Mouse (Mus musculus): Measurements from ENCODE around the gene Rnf216. TPM values are rescaled to one million over a fixed set of nuclear protein-coding genes. Genes with fewer than 3 reads are reported as not detected.

The Rnf216 gene
- polyA plus RNA-seq, 1 experiment = 28.5 TPM

GRCm38 (mm10) chr5:143068382-143068781 lies 44.4 kb downstream of the Rnf216 start:
- Histone ChIP-seq H3K27ac (ENCODE audit: insufficient read depth, low read length) (no peak overlapping the region), H3K4me1 (ENCODE audit: control insufficient read depth, insufficient read depth, low read length) (peaks cover 3% of the 10 kb centered on the region; the same call in 1 of the 2 replicates), H3K4me3 (ENCODE audit: insufficient read depth, low read length) (no peak overlapping the region)
- TF ChIP-seq CTCF (IDR thresholded peaks at IDR 0.05; ENCODE audit: extremely low read depth, insufficient read depth, low read length) (no peak), POLR2A (IDR thresholded peaks at IDR 0.05; ENCODE audit: extremely low read depth, insufficient read depth, low read length) (no peak)

- Histone ChIP-seq H3K4me3 (ENCODE audit: insufficient read depth, low read length) (no peak overlapping the region), H3K4me1 (ENCODE audit: control insufficient read depth, insufficient read depth, low read length) (peaks cover 3% of the 10 kb centered on the region; the same call in 1 of the 2 replicates), H3K27ac (ENCODE audit: insufficient read depth, low read length) (no peak overlapping the region)
- TF ChIP-seq POLR2A (IDR thresholded peaks at IDR 0.05; ENCODE audit: extremely low read depth, insufficient read depth, low read length) = no peak
- peak; percentile 78 for TF ChIP-seq CTCF (IDR thresholded peaks at IDR 0.05; ENCODE audit: extremely low read depth, insufficient read depth, low read length)
These were observed 46.2 kb downstream of the Rnf216 start for GRCm38 (mm10) chr5:143066551-143066958.

- TF ChIP-seq CTCF (IDR thresholded peaks at IDR 0.05; ENCODE audit: extremely low read depth, insufficient read depth, low read length) (no peak), POLR2A (IDR thresholded peaks at IDR 0.05; ENCODE audit: extremely low read depth, insufficient read depth, low read length) (no peak)
- Histone ChIP-seq H3K4me1 (ENCODE audit: control insufficient read depth, insufficient read depth, low read length) (peaks cover 3% of the 10 kb centered on the region; the same call in 1 of the 2 replicates), H3K27ac (ENCODE audit: insufficient read depth, low read length) (no peak overlapping the region), H3K4me3 (ENCODE audit: insufficient read depth, low read length) (no peak overlapping the region)
These were observed 46.7 kb downstream of the Rnf216 start for GRCm38 (mm10) chr5:143066096-143066495.

- no peak for TF ChIP-seq CTCF (IDR thresholded peaks at IDR 0.05; ENCODE audit: extremely low read depth, insufficient read depth, low read length)
- no peak for TF ChIP-seq POLR2A (IDR thresholded peaks at IDR 0.05; ENCODE audit: extremely low read depth, insufficient read depth, low read length)
- Histone ChIP-seq H3K4me1 (ENCODE audit: control insufficient read depth, insufficient read depth, low read length) (peaks cover 3% of the 10 kb centered on the region; the same call in 1 of the 2 replicates), H3K4me3 (ENCODE audit: insufficient read depth, low read length) (no peak overlapping the region), H3K27ac (ENCODE audit: insufficient read depth, low read length) (peak overlapping the region; percentile 18; the same call in 1 of the 2 replicates)
These were observed 47.6 kb downstream of the Rnf216 start for GRCm38 (mm10) chr5:143065230-143065629.

GRCm38 (mm10) chr5:143062251-143062650 lies 50.5 kb downstream of the Rnf216 start:
- Histone ChIP-seq H3K4me1 (ENCODE audit: control insufficient read depth, insufficient read depth, low read length) (peaks cover 6% of the 10 kb centered on the region; the same call in 1 of the 2 replicates), H3K27ac (ENCODE audit: insufficient read depth, low read length) (no peak overlapping the region), H3K4me3 (ENCODE audit: insufficient read depth, low read length) (no peak overlapping the region)
- TF ChIP-seq POLR2A (IDR thresholded peaks at IDR 0.05; ENCODE audit: extremely low read depth, insufficient read depth, low read length) (no peak), CTCF (IDR thresholded peaks at IDR 0.05; ENCODE audit: extremely low read depth, insufficient read depth, low read length) (no peak)

GRCm38 (mm10) chr5:143061511-143061910 lies 51.3 kb downstream of the Rnf216 start:
- H3K4me1 ChIP-seq (ENCODE audit: control insufficient read depth, insufficient read depth, low read length) = peaks cover 6% of the 10 kb centered on the region; the same call in 1 of the 2 replicates
- TF ChIP-seq CTCF (IDR thresholded peaks at IDR 0.05; ENCODE audit: extremely low read depth, insufficient read depth, low read length) (no peak), POLR2A (IDR thresholded peaks at IDR 0.05; ENCODE audit: extremely low read depth, insufficient read depth, low read length) (no peak)
- H3K4me3 ChIP-seq (ENCODE audit: insufficient read depth, low read length) = no peak overlapping the region
- no peak overlapping the region for H3K27ac ChIP-seq (ENCODE audit: insufficient read depth, low read length)

GRCm38 (mm10) chr5:143060774-143061385 lies 51.9 kb downstream of the Rnf216 start:
- Histone ChIP-seq H3K27ac (ENCODE audit: insufficient read depth, low read length) (no peak overlapping the region), H3K4me1 (ENCODE audit: control insufficient read depth, insufficient read depth, low read length) (peaks cover 4% of the 10 kb centered on the region; the same call in 1 of the 2 replicates), H3K4me3 (ENCODE audit: insufficient read depth, low read length) (no peak overlapping the region)
- TF ChIP-seq POLR2A (IDR thresholded peaks at IDR 0.05; ENCODE audit: extremely low read depth, insufficient read depth, low read length) (no peak), CTCF (IDR thresholded peaks at IDR 0.05; ENCODE audit: extremely low read depth, insufficient read depth, low read length) (no peak)

GRCm38 (mm10) chr5:143059958-143060357 lies 52.8 kb downstream of the Rnf216 start:
- H3K4me3 ChIP-seq (ENCODE audit: insufficient read depth, low read length) = no peak overlapping the region
- no peak for TF ChIP-seq POLR2A (IDR thresholded peaks at IDR 0.05; ENCODE audit: extremely low read depth, insufficient read depth, low read length)
- TF ChIP-seq CTCF (IDR thresholded peaks at IDR 0.05; ENCODE audit: extremely low read depth, insufficient read depth, low read length) = no peak
- H3K4me1 ChIP-seq (ENCODE audit: control insufficient read depth, insufficient read depth, low read length) = peaks cover 4% of the 10 kb centered on the region; the same call in 1 of the 2 replicates
- no peak overlapping the region for H3K27ac ChIP-seq (ENCODE audit: insufficient read depth, low read length)

GRCm38 (mm10) chr5:143059182-143059581 lies 53.6 kb downstream of the Rnf216 start:
- Histone ChIP-seq H3K4me3 (ENCODE audit: insufficient read depth, low read length) (no peak overlapping the region), H3K27ac (ENCODE audit: insufficient read depth, low read length) (no peak overlapping the region), H3K4me1 (ENCODE audit: control insufficient read depth, insufficient read depth, low read length) (peaks cover 3% of the 10 kb centered on the region; the same call in 1 of the 2 replicates)
- TF ChIP-seq POLR2A (IDR thresholded peaks at IDR 0.05; ENCODE audit: extremely low read depth, insufficient read depth, low read length) (no peak), CTCF (IDR thresholded peaks at IDR 0.05; ENCODE audit: extremely low read depth, insufficient read depth, low read length) (no peak)

- peaks cover 6% of the 10 kb centered on the region for H3K4me1 ChIP-seq (ENCODE audit: control insufficient read depth, insufficient read depth, low read length)
- no peak for TF ChIP-seq CTCF (IDR thresholded peaks at IDR 0.05; ENCODE audit: extremely low read depth, insufficient read depth, low read length)
- no peak for TF ChIP-seq POLR2A (IDR thresholded peaks at IDR 0.05; ENCODE audit: extremely low read depth, insufficient read depth, low read length)
- H3K4me3 ChIP-seq (ENCODE audit: insufficient read depth, low read length) = no peak overlapping the region
- H3K27ac ChIP-seq (ENCODE audit: insufficient read depth, low read length) = peak overlapping the region; percentile 76; the same call in 1 of the 2 replicates
These were observed 54.1 kb downstream of the Rnf216 start for GRCm38 (mm10) chr5:143058675-143059074.

Measured in cortical plate, adult 2 months (tissue).